Mouse (Mus musculus) thymus, adult 2 months (tissue): ENCODE data around the gene Otud7a. TPM values are rescaled to one million over a fixed set of nuclear protein-coding genes. Genes with fewer than 3 reads are reported as not detected.

Experiments used
- DNase-seq: peaks from one replicate; pipeline ENCODE4 v3.0.0; 2021
- H3K27ac ChIP-seq: fragments of 200-500 bp; 2 replicates; pipeline ENCODE4 v1.5.1; 2012; ENCODE audit warnings: low read length, control low read depth; ENCODE audit not compliant: control insufficient read depth, insufficient read depth
- H3K27me3 ChIP-seq: fragments of 200-500 bp; 2 replicates; pipeline ENCODE4 v1.6.1; 2012; ENCODE audit warnings: mild to moderate bottlenecking, low read length, moderate library complexity, mixed read lengths; ENCODE audit not compliant: control insufficient read depth, insufficient read depth
- H3K36me3 ChIP-seq: fragments of 200-500 bp; 2 replicates; pipeline ENCODE4 v1.6.1; 2012; ENCODE audit warnings: mild to moderate bottlenecking, low read length, moderate library complexity; ENCODE audit not compliant: control insufficient read depth, insufficient read depth
- H3K4me1 ChIP-seq: fragments of 200-500 bp; replicated peaks from 2 replicates; pipeline ENCODE4 v1.6.1; 2012; ENCODE audit warnings: low read length; ENCODE audit not compliant: control insufficient read depth, insufficient read depth
- H3K4me3 ChIP-seq: fragments of 200-500 bp; 2 replicates; pipeline ENCODE4 v1.5.1; 2012; ENCODE audit warnings: mild to moderate bottlenecking, low read length, control low read depth, moderate library complexity; ENCODE audit not compliant: control insufficient read depth, insufficient read depth
- CTCF ChIP-seq: fragments of 200-500 bp; IDR thresholded peaks from 2 replicates; pipeline ENCODE4 v1.5.1; 2012; ENCODE audit warnings: mild to moderate bottlenecking, control low read depth, low read length, moderate library complexity, borderline replicate concordance; ENCODE audit not compliant: control insufficient read depth, poor library complexity, insufficient read depth; ENCODE audit errors: extremely low read depth
- POLR2A ChIP-seq: fragments of 200-500 bp; IDR thresholded peaks from 2 replicates; pipeline ENCODE4 v1.6.1; 2012; ENCODE audit warnings: mild to moderate bottlenecking, low read length, control low read depth, moderate library complexity; ENCODE audit not compliant: control insufficient read depth, poor library complexity, insufficient read depth; ENCODE audit errors: extremely low read depth
- WGBS: fragments of 180-500 bp; shearing (Covaris S2); methylation state at CpG from one replicate; pipeline ENCODE4 v1.1.7; 2018; 5-methylcytosine and 5-hydroxymethylcytosine counted together
- polyA plus RNA-seq: library from polyadenylated mRNA; depleted of rRNA; stranded (reverse); fragments of >200 nt; gene quantifications from 2 replicates; pipeline ENCODE4 v1.2.3, GENCODE M21; 2012

Gene Otud7a
- polyA plus RNA-seq, 1 experiment = 0.12 TPM

GRCm38 (mm10) chr7:63554457-63554856 lies 109.9 kb downstream of the Otud7a start:
- H3K4me3 ChIP-seq = no peak overlapping the region
- WGBS = 89% methylated on average over 1 of the region's 1 CpGs
- no peak overlapping the region for H3K27ac ChIP-seq
- no peaks in the 10 kb centered on the region for H3K27me3 ChIP-seq
- H3K4me1 ChIP-seq = no peaks in the 10 kb centered on the region
- TF ChIP-seq POLR2A (no peak), CTCF (no peak)
- H3K36me3 ChIP-seq = no peaks in the 10 kb centered on the region
- no peak for DNase-seq

- DNase-seq = no peak
- Histone ChIP-seq H3K27ac (no peak overlapping the region), H3K4me1 (no peaks in the 10 kb centered on the region), H3K36me3 (no peaks in the 10 kb centered on the region), H3K27me3 (no peaks in the 10 kb centered on the region), H3K4me3 (no peak overlapping the region)
- TF ChIP-seq CTCF (no peak), POLR2A (no peak)
- 74% methylated on average over 5 of the region's 5 CpGs for WGBS
These were observed 111.8 kb downstream of the Otud7a start for GRCm38 (mm10) chr7:63556324-63556723.

- 87% methylated on average over 3 of the region's 3 CpGs for WGBS
- H3K4me3 ChIP-seq = no peak overlapping the region
These were observed 114.4 kb downstream of the Otud7a start for GRCm38 (mm10) chr7:63558918-63559317.

GRCm38 (mm10) chr7:63559679-63560078 lies 115.1 kb downstream of the Otud7a start:
- no peaks in the 10 kb centered on the region for H3K4me1 ChIP-seq
- TF ChIP-seq POLR2A (no peak), CTCF (no peak)
- H3K4me3 ChIP-seq = no peak overlapping the region
- no peaks in the 10 kb centered on the region for H3K36me3 ChIP-seq
- DNase-seq = no peak
- no peaks in the 10 kb centered on the region for H3K27me3 ChIP-seq
- 67% methylated on average over 1 of the region's 1 CpGs for WGBS
- H3K27ac ChIP-seq = no peak overlapping the region

More at GRCm38 (mm10) chr7:63558918-63559317, 114.4 kb downstream of the Otud7a start:
- Histone ChIP-seq H3K4me1 (no peaks in the 10 kb centered on the region), H3K36me3 (no peaks in the 10 kb centered on the region), H3K27me3 (no peaks in the 10 kb centered on the region), H3K27ac (no peak overlapping the region)
- TF ChIP-seq POLR2A (no peak), CTCF (no peak)
- no peak for DNase-seq

- 74% methylated on average over 2 of the region's 2 CpGs for WGBS
- Histone ChIP-seq H3K27me3 (no peaks in the 10 kb centered on the region), H3K36me3 (no peaks in the 10 kb centered on the region), H3K27ac (no peak overlapping the region), H3K4me3 (no peak overlapping the region), H3K4me1 (no peaks in the 10 kb centered on the region)
- DNase-seq = no peak
- TF ChIP-seq CTCF = no peak
- no peak for TF ChIP-seq POLR2A
These were observed 138.8 kb downstream of the Otud7a start for GRCm38 (mm10) chr7:63583310-63583709.

- 64% methylated on average over 2 of the region's 2 CpGs for WGBS
- Histone ChIP-seq H3K36me3 (no peaks in the 10 kb centered on the region), H3K27me3 (no peaks in the 10 kb centered on the region)
These were observed 141.8 kb downstream of the Otud7a start for GRCm38 (mm10) chr7:63586184-63586870.

GRCm38 (mm10) chr7:63590305-63590704 lies 145.8 kb downstream of the Otud7a start:
- no peaks in the 10 kb centered on the region for H3K4me1 ChIP-seq
- no peak for DNase-seq
- WGBS = 43% methylated on average over 2 of the region's 2 CpGs
- no peaks in the 10 kb centered on the region for H3K36me3 ChIP-seq
- H3K27me3 ChIP-seq = no peaks in the 10 kb centered on the region
- no peak overlapping the region for H3K27ac ChIP-seq
- no peak for TF ChIP-seq POLR2A
- TF ChIP-seq CTCF = no peak
- H3K4me3 ChIP-seq = no peak overlapping the region

More at GRCm38 (mm10) chr7:63586184-63586870, 141.8 kb downstream of the Otud7a start:
- H3K4me3 ChIP-seq = no peak overlapping the region
- no peak for TF ChIP-seq POLR2A
- no peak for TF ChIP-seq CTCF
- DNase-seq = no peak
- no peaks in the 10 kb centered on the region for H3K4me1 ChIP-seq
- no peak overlapping the region for H3K27ac ChIP-seq
